Mouse (Mus musculus): ENCODE results near the gene C77080. TPM values are rescaled to one million over a fixed set of nuclear protein-coding genes. Genes with fewer than 3 reads are reported as not detected.

C77080 gene
- polyA plus RNA-seq, 1 experiment: 15.6 TPM

DNA sequence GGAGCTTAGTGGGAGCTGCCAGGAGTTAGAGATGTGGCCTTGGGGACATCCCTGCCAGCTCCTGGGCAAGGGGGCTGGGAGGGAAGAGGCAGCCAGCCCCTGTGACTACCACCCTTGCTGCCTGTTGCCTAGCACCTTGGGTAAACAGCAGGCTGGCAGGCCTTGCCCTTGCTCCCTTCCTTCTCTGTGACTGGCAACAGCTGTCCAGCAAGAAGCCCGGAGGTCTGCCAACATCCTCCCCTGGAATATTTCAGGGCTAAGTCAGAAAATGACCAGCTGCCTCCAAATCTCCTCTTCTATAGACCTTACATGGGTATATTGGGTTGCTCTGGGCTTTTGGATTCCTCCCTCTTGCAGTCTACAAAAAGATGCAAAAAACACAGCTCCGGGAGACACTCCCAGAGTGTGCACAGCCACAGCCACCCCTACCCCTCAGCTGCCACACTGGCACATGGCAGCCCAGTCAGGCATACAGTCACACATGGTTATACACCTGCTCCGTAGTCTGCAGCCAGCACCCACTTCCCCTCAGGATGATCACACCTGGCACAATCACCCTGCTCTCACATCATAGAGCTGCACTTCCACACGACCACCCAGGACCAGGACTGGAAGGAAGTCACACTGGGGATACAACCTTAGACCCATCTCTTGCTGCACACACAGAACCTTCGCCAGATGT lies 24.9 kb upstream of the C77080 start:
- no peak for DNase-seq
- H3K4me1 ChIP-seq (ENCODE audit: control insufficient read depth, insufficient read depth, low read length): peaks cover 12% of the 10 kb centered on the region
- no peak overlapping the region for H3K4me3 ChIP-seq (replicated peaks; ENCODE audit: insufficient read depth, low read depth, low read length)
- H3K27me3 ChIP-seq (ENCODE audit: control insufficient read depth, insufficient read depth, low read length): no peaks in the 10 kb centered on the region
- H3K27ac ChIP-seq (ENCODE audit: insufficient read depth, low read length): no peak overlapping the region
- 33% methylated on average over 5 of the region's 5 CpGs for whole genome bisulfite sequencing
- no peak for TF ChIP-seq POLR2A (IDR thresholded peaks at IDR 0.05; ENCODE audit: borderline replicate concordance, insufficient read depth, low read length)
- no peak for TF ChIP-seq CTCF (IDR thresholded peaks at IDR 0.05; ENCODE audit: borderline replicate concordance, insufficient read depth, low read depth, low read length)

DNA sequence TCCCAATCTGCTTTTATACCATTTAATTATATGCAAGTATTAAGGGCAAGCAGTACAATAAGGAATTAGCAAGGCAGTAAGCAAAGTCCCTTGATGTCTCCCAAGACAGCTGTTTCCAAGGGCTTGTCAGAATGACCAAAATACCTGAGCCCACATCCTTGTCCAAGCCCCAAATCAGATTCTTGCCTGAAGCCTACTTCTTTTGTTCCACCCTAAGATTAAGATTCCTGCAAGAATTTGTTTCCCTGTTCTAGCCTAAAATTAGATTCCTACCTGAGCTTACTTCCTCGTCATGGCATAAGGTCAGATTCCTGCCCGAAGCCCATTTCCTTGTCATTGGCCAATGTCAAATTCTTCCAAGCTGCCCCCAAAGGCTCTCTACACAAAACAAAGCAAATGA lies 23.5 kb upstream of the C77080 start:
- Histone ChIP-seq H3K27me3 (ENCODE audit: control insufficient read depth, insufficient read depth, low read length) (no peaks in the 10 kb centered on the region), H3K4me1 (ENCODE audit: control insufficient read depth, insufficient read depth, low read length) (peaks cover 12% of the 10 kb centered on the region), H3K4me3 (replicated peaks; ENCODE audit: insufficient read depth, low read depth, low read length) (no peak overlapping the region), H3K27ac (ENCODE audit: insufficient read depth, low read length) (no peak overlapping the region)
- 89% methylated on average over 2 of the region's 2 CpGs for whole genome bisulfite sequencing
- no peak for DNase-seq
- TF ChIP-seq CTCF (IDR thresholded peaks at IDR 0.05; ENCODE audit: borderline replicate concordance, insufficient read depth, low read depth, low read length) (no peak), POLR2A (IDR thresholded peaks at IDR 0.05; ENCODE audit: borderline replicate concordance, insufficient read depth, low read length) (no peak)

DNA sequence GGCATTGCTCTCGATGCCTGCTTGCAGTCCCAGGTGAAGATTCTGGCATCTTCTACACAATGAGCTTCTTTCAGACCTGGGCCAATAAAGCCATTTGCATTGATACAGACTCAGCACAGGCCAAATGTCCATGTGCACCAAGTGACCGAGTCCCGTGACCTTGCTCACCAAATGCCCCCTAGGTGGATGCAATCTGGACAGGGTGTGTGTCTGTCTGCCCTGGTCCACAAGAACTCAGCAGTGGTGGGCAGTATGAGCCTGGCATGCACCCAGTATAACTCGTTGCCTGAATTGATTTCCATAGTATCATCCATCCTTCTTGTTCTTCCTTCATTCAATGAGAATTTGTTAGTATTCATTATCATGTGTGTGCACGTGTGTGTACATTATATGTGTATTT lies 22.0 kb upstream of the C77080 start:
- 25% methylated on average over 5 of the region's 5 CpGs for WGBS
- peak; percentile 25 to 37 for DNase-seq
- Histone ChIP-seq H3K27ac (ENCODE audit: insufficient read depth, low read length) (no peak overlapping the region), H3K4me3 (replicated peaks; ENCODE audit: insufficient read depth, low read depth, low read length) (no peak overlapping the region), H3K4me1 (ENCODE audit: control insufficient read depth, insufficient read depth, low read length) (peaks cover 12% of the 10 kb centered on the region), H3K27me3 (ENCODE audit: control insufficient read depth, insufficient read depth, low read length) (no peaks in the 10 kb centered on the region)
- TF ChIP-seq POLR2A (IDR thresholded peaks at IDR 0.05; ENCODE audit: borderline replicate concordance, insufficient read depth, low read length): no peak
- TF ChIP-seq CTCF (IDR thresholded peaks at IDR 0.05; ENCODE audit: borderline replicate concordance, insufficient read depth, low read depth, low read length): no peak

DNA sequence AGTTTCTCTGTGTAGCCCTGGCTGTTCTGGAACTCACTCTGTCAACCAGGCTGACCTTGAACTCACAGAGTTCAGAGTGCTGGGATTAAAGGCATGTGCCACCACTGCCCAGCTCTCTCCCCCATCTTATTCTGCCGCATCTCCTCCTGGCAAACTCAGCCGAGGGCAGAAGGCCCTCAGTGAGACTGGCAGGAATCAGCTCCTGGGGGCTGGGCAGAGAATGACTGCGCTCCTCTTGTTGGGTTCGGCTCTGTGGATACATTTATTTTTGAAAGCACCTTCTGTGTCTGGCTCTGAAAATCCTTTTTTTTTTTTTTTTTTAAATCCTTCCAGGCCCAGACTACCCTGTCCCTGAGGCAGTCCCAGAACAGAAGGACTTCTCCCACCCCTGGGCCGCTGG lies 21.6 kb upstream of the C77080 start:
- Histone ChIP-seq H3K27ac (ENCODE audit: insufficient read depth, low read length) (no peak overlapping the region), H3K27me3 (ENCODE audit: control insufficient read depth, insufficient read depth, low read length) (no peaks in the 10 kb centered on the region), H3K4me3 (replicated peaks; ENCODE audit: insufficient read depth, low read depth, low read length) (no peak overlapping the region), H3K4me1 (ENCODE audit: control insufficient read depth, insufficient read depth, low read length) (peaks cover 12% of the 10 kb centered on the region)
- DNase-seq: no peak
- WGBS: 26% methylated on average over 5 of the region's 5 CpGs
- TF ChIP-seq POLR2A (IDR thresholded peaks at IDR 0.05; ENCODE audit: borderline replicate concordance, insufficient read depth, low read length): no peak
- no peak for TF ChIP-seq CTCF (IDR thresholded peaks at IDR 0.05; ENCODE audit: borderline replicate concordance, insufficient read depth, low read depth, low read length)

DNA sequence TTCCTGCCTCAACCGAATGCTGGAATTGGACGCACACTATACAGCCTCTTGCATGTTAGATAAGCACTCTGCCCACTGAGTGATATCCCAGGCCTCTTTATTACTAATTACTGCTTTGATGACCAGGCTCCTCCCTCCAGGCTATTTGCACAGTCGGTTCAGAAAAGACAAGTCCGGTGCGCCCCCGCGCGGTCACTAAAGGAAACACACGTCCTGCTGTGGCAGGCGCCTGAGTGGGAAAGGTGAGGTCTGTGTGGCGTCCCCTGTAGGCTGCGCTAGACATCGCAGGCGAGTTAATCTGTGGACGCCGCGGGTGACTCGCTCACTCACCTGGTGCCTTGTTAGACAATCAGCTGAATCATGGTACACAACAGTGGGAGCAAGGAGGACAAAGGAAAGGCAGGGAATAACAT lies 15.3 kb upstream of the C77080 start:
- H3K27me3 ChIP-seq (ENCODE audit: control insufficient read depth, insufficient read depth, low read length): no peaks in the 10 kb centered on the region
- TF ChIP-seq POLR2A (IDR thresholded peaks at IDR 0.05; ENCODE audit: borderline replicate concordance, insufficient read depth, low read length) (no peak), CTCF (IDR thresholded peaks at IDR 0.05; ENCODE audit: borderline replicate concordance, insufficient read depth, low read depth, low read length) (peak; percentile 100)
- H3K4me1 ChIP-seq (ENCODE audit: control insufficient read depth, insufficient read depth, low read length): peaks cover 11% of the 10 kb centered on the region
- WGBS: 1% methylated on average over 18 of the region's 18 CpGs
- peak; percentile 96 to 99 for DNase-seq
- no peak overlapping the region for H3K4me3 ChIP-seq (replicated peaks; ENCODE audit: insufficient read depth, low read depth, low read length)
- H3K27ac ChIP-seq (ENCODE audit: insufficient read depth, low read length): no peak overlapping the region

DNA sequence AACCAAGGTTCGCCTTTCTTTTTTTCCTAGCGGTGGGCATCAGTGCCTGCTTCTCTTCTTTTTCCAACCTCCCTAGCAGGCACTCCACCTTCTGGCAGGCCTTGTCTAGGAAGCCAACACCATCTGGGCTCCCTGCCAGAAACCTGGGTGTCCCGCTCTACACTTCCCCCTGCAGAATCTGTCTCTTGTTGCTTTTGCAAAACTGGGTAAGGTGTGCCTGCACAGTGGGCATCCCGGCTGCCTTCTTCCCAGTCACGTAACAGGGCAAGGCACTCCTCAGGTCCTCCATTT lies 11.5 kb upstream of the C77080 start:
- H3K4me3 ChIP-seq (replicated peaks; ENCODE audit: insufficient read depth, low read depth, low read length): no peak overlapping the region
- no peaks in the 10 kb centered on the region for H3K27me3 ChIP-seq (ENCODE audit: control insufficient read depth, insufficient read depth, low read length)
- peak overlapping the region; percentile 71 for H3K27ac ChIP-seq (ENCODE audit: insufficient read depth, low read length)
- TF ChIP-seq CTCF (IDR thresholded peaks at IDR 0.05; ENCODE audit: borderline replicate concordance, insufficient read depth, low read depth, low read length) (peak; percentile 42; the same call in 1 of the 2 replicates), POLR2A (IDR thresholded peaks at IDR 0.05; ENCODE audit: borderline replicate concordance, insufficient read depth, low read length) (no peak)
- peak; percentile 91 to 94 for DNase-seq
- peaks cover 15% of the 10 kb centered on the region for H3K4me1 ChIP-seq (ENCODE audit: control insufficient read depth, insufficient read depth, low read length)
- WGBS: 4% methylated on average over 5 of the region's 5 CpGs

DNA sequence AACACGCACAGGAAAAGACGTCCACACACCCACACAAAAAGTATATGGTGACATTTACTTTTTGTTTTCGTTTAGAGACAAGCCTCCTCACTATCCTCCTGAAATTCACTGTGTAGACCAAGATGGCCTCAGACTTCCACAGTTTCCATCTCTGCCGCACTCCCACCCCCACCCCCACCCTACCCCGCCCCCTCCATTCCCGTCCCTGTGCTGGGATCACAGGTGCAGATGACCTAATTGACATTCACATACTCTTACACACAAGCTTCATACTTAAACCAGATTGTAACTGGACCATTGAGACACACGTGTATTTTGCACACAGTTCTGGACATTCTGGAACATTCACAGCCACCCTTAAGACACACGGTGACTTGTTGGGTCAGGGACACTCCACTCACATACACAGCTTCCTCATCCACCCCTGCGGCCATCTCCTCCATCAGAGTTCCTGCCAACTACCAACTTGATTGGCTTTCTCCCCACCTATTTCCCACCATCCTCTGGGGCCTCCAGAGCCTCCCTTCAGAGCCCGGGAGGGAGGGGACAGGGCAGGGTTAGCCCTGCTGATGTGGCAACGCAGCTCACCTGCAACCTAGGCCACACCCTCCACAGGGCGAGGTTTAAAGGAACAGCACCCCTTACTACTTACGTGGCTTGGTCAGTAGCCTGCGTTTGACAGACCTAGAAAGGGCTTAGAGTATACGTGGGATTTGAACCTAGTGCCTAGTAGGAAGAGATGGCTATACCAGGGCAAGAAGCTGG lies 11.0 kb upstream of the C77080 start:
- H3K4me1 ChIP-seq (ENCODE audit: control insufficient read depth, insufficient read depth, low read length): peaks cover 15% of the 10 kb centered on the region
- peak overlapping the region; percentile 3 for H3K27ac ChIP-seq (ENCODE audit: insufficient read depth, low read length)
- TF ChIP-seq POLR2A (IDR thresholded peaks at IDR 0.05; ENCODE audit: borderline replicate concordance, insufficient read depth, low read length) (peak; percentile 12; the same call in 1 of the 2 replicates), CTCF (IDR thresholded peaks at IDR 0.05; ENCODE audit: borderline replicate concordance, insufficient read depth, low read depth, low read length) (no peak)
- no peaks in the 10 kb centered on the region for H3K27me3 ChIP-seq (ENCODE audit: control insufficient read depth, insufficient read depth, low read length)
- no peak for DNase-seq
- peak overlapping the region; percentile 0 for H3K4me3 ChIP-seq (replicated peaks; ENCODE audit: insufficient read depth, low read depth, low read length)
- WGBS: 23% methylated on average over 15 of the region's 15 CpGs

DNA sequence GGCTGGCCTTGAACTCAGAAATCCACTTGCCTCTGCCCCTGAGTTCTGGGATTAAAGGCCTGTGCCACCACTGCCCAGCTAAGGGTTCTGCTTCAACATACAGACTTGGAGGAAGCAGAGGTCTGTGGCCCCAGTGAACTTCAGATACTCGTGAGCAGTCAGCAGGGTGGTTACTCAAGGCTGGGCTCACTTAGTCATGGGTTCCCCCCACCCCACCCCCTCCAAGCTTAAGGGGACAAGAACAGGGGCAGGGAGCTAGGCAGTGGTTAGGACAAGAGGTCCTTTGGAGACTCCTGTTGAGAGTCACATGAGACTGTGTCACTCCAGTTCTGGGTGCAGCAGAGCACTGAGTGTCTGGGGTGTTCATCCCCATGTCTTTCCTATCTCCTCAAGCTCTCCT lies 7.5 kb upstream of the C77080 start:
- H3K27me3 ChIP-seq (ENCODE audit: control insufficient read depth, insufficient read depth, low read length): no peaks in the 10 kb centered on the region
- no peak for TF ChIP-seq CTCF (IDR thresholded peaks at IDR 0.05; ENCODE audit: borderline replicate concordance, insufficient read depth, low read depth, low read length)
- no peak for TF ChIP-seq POLR2A (IDR thresholded peaks at IDR 0.05; ENCODE audit: borderline replicate concordance, insufficient read depth, low read length)
- DNase-seq: no peak
- H3K4me3 ChIP-seq (replicated peaks; ENCODE audit: insufficient read depth, low read depth, low read length): no peak overlapping the region
- peaks cover 22% of the 10 kb centered on the region for H3K4me1 ChIP-seq (ENCODE audit: control insufficient read depth, insufficient read depth, low read length)
- H3K27ac ChIP-seq (ENCODE audit: insufficient read depth, low read length): no peak overlapping the region
- WGBS: 93% methylated on average over 1 of the region's 1 CpGs
